Mouse (Mus musculus) limb, embryonic 12.5 days (tissue): ENCODE measurements around the gene 3110040M04Rik. TPM values are rescaled to one million over a fixed set of nuclear protein-coding genes. Genes with fewer than 3 reads are reported as not detected.
A peak's percentile ranks its signal among the peaks of the same experiment; 100 is the strongest.

ENCODE experiments used
- ATAC-seq: fragments of 200-750 bp; cut with Nextera tagmentation; 2 replicates; pipeline ENCODE4 v1.8.0; 2017; ENCODE audit warnings: low read depth, moderate TSS enrichment; ENCODE audit not compliant: insufficient number of reproducible peaks, insufficient read depth, low FRiP score, low TSS enrichment
- H3K27ac ChIP-seq: fragments of 300-500 bp; sonication (generic); 2 replicates; pipeline ENCODE4 v1.5.1; 2016; ENCODE audit warnings: mild to moderate bottlenecking, moderate library complexity
- H3K27me3 ChIP-seq: fragments of 300-500 bp; sonication (generic); 2 replicates; pipeline ENCODE4 v1.6.1; 2016; ENCODE audit warnings: mild to moderate bottlenecking, moderate library complexity
- H3K36me3 ChIP-seq: fragments of 300-500 bp; sonication (generic); 2 replicates; pipeline ENCODE4 v1.6.1; 2016; ENCODE audit warnings: mild to moderate bottlenecking, moderate library complexity
- H3K4me1 ChIP-seq: fragments of 300-500 bp; sonication (generic); replicated peaks from 2 replicates; pipeline ENCODE4 v1.6.1; 2016
- H3K4me2 ChIP-seq: fragments of 300-500 bp; sonication (generic); 2 replicates; pipeline ENCODE4 v1.6.1; 2016; ENCODE audit warnings: mild to moderate bottlenecking, moderate library complexity
- H3K4me3 ChIP-seq: fragments of 300-500 bp; sonication (generic); replicated peaks from 2 replicates; pipeline ENCODE4 v1.5.1; 2016; ENCODE audit warnings: mild to moderate bottlenecking
- H3K9ac ChIP-seq: fragments of 300-500 bp; sonication (generic); replicated peaks from 2 replicates; pipeline ENCODE4 v1.6.1; 2016; ENCODE audit warnings: mild to moderate bottlenecking, moderate library complexity
- H3K9me3 ChIP-seq: fragments of 300-500 bp; sonication (generic); 2 replicates; pipeline ENCODE4 v1.6.1; 2016; ENCODE audit warnings: mild to moderate bottlenecking, moderate library complexity
- WGBS: fragments of 180-500 bp; shearing (Covaris S2); methylation state at CpG from one replicate; pipeline ENCODE4 v1.1.7; 2016; 5-methylcytosine and 5-hydroxymethylcytosine counted together
- polyA plus RNA-seq: library from polyadenylated mRNA; unstranded; fragments of >200 nt; fragmentation: Nextera tagmentation; extraction: Ambion mirVana; gene quantifications from 2 replicates; pipeline ENCODE4 v1.2.1, GENCODE M21; 2016

The 3110040M04Rik gene
- polyA plus RNA-seq, 1 experiment from 2014 or later: not detected

DNA sequence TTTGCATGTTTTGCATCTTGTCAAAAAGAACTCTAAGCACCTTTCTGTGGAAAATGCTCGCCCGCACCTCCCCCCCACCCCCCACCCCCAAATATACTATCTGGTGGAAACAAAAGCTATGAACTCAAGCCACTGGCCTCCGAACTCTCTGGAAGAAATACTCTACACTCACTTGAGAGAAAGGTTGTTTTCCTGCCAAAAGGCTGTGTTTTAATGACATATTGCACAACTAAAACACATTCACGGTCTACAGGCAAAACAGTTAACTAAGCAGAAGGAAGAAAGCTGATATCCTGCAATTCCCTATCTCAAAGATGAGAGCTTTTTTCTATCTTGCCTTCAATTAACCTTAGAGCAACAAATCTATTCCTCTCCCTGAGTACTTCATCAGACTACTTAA lies 39.4 kb downstream of the 3110040M04Rik start:
- WGBS: 90% methylated on average over 4 of the region's 4 CpGs
- no peak overlapping the region for H3K9ac ChIP-seq
- H3K4me1 ChIP-seq: peaks cover 3% of the 10 kb centered on the region; the same call in 1 of the 2 replicates
- peaks cover 4% of the 10 kb centered on the region; the same call in 1 of the 2 replicates for H3K9me3 ChIP-seq
- H3K27me3 ChIP-seq: no peaks in the 10 kb centered on the region
- ATAC-seq: no peak
- no peak overlapping the region for H3K4me3 ChIP-seq
- H3K4me2 ChIP-seq: no peak overlapping the region
- H3K27ac ChIP-seq: no peak overlapping the region
- no peaks in the 10 kb centered on the region for H3K36me3 ChIP-seq

DNA sequence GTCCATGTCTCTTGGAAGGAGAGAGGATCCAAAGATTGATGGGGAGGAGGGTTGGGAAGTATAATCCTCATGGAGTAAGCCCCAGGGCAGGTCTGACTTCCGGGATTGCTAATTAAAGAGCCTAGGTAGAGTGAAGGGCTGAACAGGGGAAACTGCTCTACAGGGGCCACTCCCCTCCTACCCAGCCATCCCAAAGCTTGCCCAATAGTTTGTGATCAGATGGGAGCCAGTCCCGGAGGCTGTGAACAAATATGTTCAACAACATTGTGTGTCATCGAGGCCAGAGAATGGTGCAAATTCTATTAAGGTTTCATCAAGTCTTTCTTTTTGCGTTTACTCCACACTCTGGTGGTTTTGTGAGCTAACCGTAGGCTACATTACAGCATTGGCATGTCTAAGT lies 40.1 kb downstream of the 3110040M04Rik start:
- 85% methylated on average over 5 of the region's 5 CpGs for WGBS
- H3K4me2 ChIP-seq: no peak overlapping the region
- no peak overlapping the region for H3K9ac ChIP-seq
- no peak overlapping the region for H3K4me3 ChIP-seq
- H3K27ac ChIP-seq: no peak overlapping the region
- peaks cover 4% of the 10 kb centered on the region; the same call in 1 of the 2 replicates for H3K9me3 ChIP-seq
- no peak for ATAC-seq
- H3K4me1 ChIP-seq: no peaks in the 10 kb centered on the region; the same call in 1 of the 2 replicates
- no peaks in the 10 kb centered on the region for H3K27me3 ChIP-seq
- H3K36me3 ChIP-seq: no peaks in the 10 kb centered on the region

DNA sequence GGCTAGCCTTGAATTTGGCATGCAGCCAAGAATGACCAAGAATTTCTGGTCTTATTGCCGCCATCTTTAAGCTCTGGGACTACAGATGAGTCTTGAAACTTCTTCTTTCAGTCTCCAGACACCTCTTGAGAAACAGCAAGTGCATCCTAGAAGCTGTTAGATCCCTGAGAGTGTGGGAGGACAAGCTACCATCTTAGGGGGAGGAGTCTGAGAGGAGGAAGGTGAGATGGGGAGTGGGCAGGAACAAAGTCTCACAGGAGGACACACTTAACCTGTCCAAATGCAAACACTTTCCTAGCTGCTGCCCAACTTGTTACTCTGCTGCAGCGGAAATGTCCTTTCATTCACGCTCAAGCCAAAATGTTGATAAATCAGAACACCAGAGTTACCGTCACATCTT lies 40.8 kb downstream of the 3110040M04Rik start:
- 88% methylated on average over 4 of the region's 4 CpGs for whole genome bisulfite sequencing
- Histone ChIP-seq H3K27ac (no peak overlapping the region), H3K27me3 (no peaks in the 10 kb centered on the region), H3K4me1 (no peaks in the 10 kb centered on the region), H3K36me3 (no peaks in the 10 kb centered on the region), H3K9ac (no peak overlapping the region), H3K9me3 (peaks cover 4% of the 10 kb centered on the region; the same call in 1 of the 2 replicates), H3K4me3 (no peak overlapping the region), H3K4me2 (no peak overlapping the region)
- ATAC-seq: no peak

DNA sequence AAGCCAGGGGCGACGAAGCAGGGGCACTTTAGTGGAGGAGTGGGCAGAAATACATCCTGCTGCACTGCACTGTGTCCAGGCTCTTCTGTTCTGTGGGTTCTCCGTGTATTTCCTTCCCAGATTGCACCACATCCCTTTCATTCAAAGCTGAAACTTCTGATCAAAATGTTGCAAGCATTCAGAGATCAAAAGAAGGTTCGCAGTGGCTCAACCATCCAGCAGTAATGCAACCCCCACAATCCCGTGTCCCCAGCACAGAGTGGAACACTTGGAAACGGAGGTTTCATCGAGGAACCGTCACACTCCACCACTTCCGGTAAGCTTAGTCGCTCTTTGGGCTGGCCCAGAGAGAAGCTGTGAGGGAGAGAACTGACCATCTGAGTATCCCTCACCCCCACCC lies 41.2 kb downstream of the 3110040M04Rik start:
- Histone ChIP-seq H3K27ac (no peak overlapping the region), H3K4me2 (no peak overlapping the region), H3K9ac (no peak overlapping the region), H3K4me1 (no peaks in the 10 kb centered on the region), H3K9me3 (peaks cover 4% of the 10 kb centered on the region; the same call in 1 of the 2 replicates), H3K36me3 (no peaks in the 10 kb centered on the region), H3K27me3 (no peaks in the 10 kb centered on the region), H3K4me3 (no peak overlapping the region)
- no peak for ATAC-seq
- WGBS: 86% methylated on average over 10 of the region's 10 CpGs

DNA sequence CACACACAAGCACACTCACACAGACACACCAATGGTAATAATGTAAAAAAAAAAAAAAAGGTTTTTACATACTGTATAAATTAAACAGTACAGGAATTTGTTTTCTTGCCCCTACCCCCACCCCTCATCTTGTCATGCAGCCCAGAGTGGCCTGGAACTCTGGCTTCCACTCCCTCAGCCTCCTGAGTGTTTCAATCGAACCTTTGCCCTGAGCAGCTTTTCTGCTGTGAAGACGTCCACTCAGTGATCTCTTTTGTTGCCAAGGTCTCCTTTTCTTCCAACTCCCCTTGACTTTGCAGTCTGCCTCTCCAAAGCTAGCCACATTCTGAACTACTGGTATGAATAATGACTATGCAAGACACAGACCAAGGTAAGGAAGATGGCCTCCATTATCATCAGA lies 41.9 kb downstream of the 3110040M04Rik start:
- no peak for ATAC-seq

DNA sequence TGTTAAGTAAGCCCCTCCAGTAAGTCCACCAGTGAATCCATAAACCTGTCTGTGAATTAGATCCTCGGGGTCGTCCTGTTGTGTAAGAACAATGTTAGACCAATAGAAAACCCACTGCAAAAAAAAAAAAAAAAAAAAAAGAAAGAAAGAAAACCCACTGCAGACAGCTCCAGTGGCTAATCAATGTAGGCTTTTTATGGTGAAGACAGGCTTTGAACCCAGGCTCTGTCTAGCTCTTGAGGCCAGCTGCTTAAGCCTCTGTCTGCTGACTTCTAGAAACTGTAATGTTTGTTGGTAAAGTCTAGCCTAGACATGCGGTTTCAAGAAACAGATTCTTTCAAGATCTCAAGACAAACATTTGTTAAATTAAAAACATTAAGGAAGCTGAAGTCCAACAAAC lies 46.2 kb downstream of the 3110040M04Rik start:
- H3K27ac ChIP-seq: no peak overlapping the region
- 82% methylated on average over 3 of the region's 3 CpGs for WGBS

More for the DNA sequence above, 41.9 kb downstream of the 3110040M04Rik start:
- WGBS: 80% methylated on average over 2 of the region's 2 CpGs
- H3K27ac ChIP-seq: no peak overlapping the region
- H3K9me3 ChIP-seq: no peaks in the 10 kb centered on the region
- no peaks in the 10 kb centered on the region for H3K27me3 ChIP-seq
- H3K36me3 ChIP-seq: no peaks in the 10 kb centered on the region
- no peak overlapping the region for H3K4me3 ChIP-seq
- no peak overlapping the region for H3K4me2 ChIP-seq
- peaks cover 4% of the 10 kb centered on the region; the same call in 1 of the 2 replicates for H3K4me1 ChIP-seq
- no peak overlapping the region for H3K9ac ChIP-seq

DNA sequence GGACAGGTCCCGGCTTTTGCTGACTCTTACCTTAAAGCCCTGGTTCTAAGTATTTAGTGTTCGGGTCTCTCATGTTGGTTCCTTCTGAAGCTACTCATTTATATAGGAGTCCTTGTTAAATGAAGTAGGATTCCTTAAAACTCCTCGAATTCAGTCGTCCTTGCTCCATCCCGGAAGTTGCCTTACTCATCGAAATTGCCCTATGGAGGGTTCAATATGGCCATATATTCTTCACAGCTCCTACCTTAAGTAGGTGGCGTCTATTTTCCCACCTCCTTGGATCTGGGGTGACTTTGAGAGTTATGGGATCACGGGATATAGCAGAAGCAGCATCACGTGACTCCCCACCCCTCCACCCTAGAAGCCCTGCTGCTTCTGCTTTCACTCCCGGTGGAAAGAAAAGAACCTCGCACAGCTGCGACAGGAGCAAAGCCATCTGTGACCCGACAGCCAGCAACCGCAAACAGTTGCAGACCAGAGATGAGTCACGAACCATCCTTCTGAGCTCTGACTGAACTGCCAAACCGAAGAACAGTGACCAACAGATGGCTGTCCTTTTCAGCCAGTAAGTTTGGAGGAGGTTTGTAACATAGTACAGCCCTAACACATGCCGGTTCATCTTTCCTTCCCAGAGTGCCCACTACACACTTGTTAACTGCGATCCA lies 46.7 kb downstream of the 3110040M04Rik start:
- WGBS: 60% methylated on average over 18 of the region's 18 CpGs
- Histone ChIP-seq H3K9me3 (no peaks in the 10 kb centered on the region), H3K4me1 (peaks cover 21% of the 10 kb centered on the region), H3K4me2 (peak overlapping the region; percentile 32), H3K36me3 (no peaks in the 10 kb centered on the region), H3K9ac (no peak overlapping the region), H3K27ac (no peak overlapping the region), H3K27me3 (no peaks in the 10 kb centered on the region), H3K4me3 (no peak overlapping the region)
- ATAC-seq: no peak

More for the DNA sequence above, 46.2 kb downstream of the 3110040M04Rik start:
- peaks cover 21% of the 10 kb centered on the region for H3K4me1 ChIP-seq
- no peak overlapping the region for H3K4me3 ChIP-seq
- H3K9me3 ChIP-seq: no peaks in the 10 kb centered on the region
- no peak overlapping the region for H3K9ac ChIP-seq
- no peak for ATAC-seq
- H3K27me3 ChIP-seq: no peaks in the 10 kb centered on the region
- no peaks in the 10 kb centered on the region for H3K36me3 ChIP-seq
- no peak overlapping the region for H3K4me2 ChIP-seq

DNA sequence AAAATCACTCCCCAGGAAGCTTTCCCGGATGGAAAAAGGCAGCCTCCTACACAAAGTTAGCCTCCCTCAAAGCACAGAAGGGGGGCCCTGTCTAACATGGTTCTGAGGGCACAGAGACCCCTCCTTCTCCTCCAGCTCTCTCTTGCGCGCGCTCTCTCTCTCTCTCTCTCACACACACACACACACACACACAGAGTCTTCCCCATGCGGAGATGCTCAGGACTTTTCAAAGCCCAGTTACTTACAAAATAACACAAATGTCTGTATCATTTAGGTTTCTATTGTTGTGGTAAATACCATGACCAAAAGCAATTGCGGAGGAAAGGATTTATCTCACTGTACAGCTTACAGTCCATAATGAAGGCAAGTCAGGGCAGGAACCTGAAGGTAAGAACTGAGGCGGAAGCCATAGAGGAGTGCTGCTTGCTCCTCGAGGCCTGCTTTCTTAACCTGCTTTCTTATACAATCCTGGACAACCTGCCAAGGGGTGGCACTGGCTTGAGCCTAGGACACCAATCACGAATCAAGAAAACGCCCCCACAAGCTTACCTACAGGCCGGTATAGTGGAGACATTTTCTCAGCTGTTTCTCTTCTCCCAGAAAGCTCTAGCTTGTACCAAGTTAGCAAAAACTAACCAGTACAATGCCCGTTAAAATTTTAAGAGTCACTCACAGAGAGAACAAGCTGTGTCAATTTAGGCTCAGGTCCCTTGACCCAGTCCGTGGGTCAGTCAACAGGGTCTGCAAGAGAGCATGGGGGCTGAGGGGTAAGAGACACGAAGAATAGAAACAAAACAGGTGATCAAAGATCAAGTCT lies 47.5 kb downstream of the 3110040M04Rik start:
- Histone ChIP-seq H3K4me3 (no peak overlapping the region), H3K9me3 (no peaks in the 10 kb centered on the region), H3K27me3 (no peaks in the 10 kb centered on the region), H3K27ac (no peak overlapping the region), H3K9ac (no peak overlapping the region), H3K4me2 (peak overlapping the region; percentile 32; the same call in 1 of the 2 replicates), H3K4me1 (peaks cover 21% of the 10 kb centered on the region), H3K36me3 (no peaks in the 10 kb centered on the region)
- WGBS: 77% methylated on average over 14 of the region's 14 CpGs
- no peak; the same call in 1 of the 2 replicates for ATAC-seq

Other genes with a start within 250 kb of the 3110040M04Rik start
- gene Hmcn1, start 210.7 kb upstream of the 3110040M04Rik start, polyA plus RNA-seq: 23.8 and 25.6 TPM in 2 replicates
- 0.92 and 1.3 TPM in 2 replicates for gene Gm47985, start 21.6 kb upstream of the 3110040M04Rik start, polyA plus RNA-seq
- gene Gm8947, start 11.7 kb upstream of the 3110040M04Rik start, polyA plus RNA-seq: not detected in 2 replicates
- gene Gm47995, start 5.7 kb upstream of the 3110040M04Rik start, polyA plus RNA-seq: not detected in 2 replicates
- gene Gm47996, start 6.0 kb downstream of the 3110040M04Rik start, polyA plus RNA-seq: not detected in 2 replicates
- gene Ivns1abp, start 140.4 kb downstream of the 3110040M04Rik start, polyA plus RNA-seq: 352 and 354 TPM in 2 replicates
- gene Swt1, start 224.3 kb downstream of the 3110040M04Rik start, polyA plus RNA-seq: 29.7 and 30.7 TPM in 2 replicates
- 53.4 and 60.3 TPM in 2 replicates for gene Trmt1l, start 224.4 kb downstream of the 3110040M04Rik start, polyA plus RNA-seq